Mouse (Mus musculus) heart, adult 2 months (tissue): ENCODE measurements around the gene Rnf222. TPM values are rescaled to one million over a fixed set of nuclear protein-coding genes. Genes with fewer than 3 reads are reported as not detected.
A peak's percentile ranks its signal among the peaks of the same experiment; 100 is the strongest.

Experiments
- DNase-seq, 2 experiments: peaks; one replicate each; pipeline ENCODE4 v3.0.0; 2021
- H3K27ac ChIP-seq: fragments of 200-600 bp; 2 replicates; pipeline ENCODE4 v1.8.1; 2022
- H3K27me3 ChIP-seq: fragments of 200-500 bp; 2 replicates; pipeline ENCODE4 v1.6.1; 2012; ENCODE audit warnings: mild to moderate bottlenecking, low read length, inconsistent platforms, mixed read lengths; ENCODE audit not compliant: control insufficient read depth, insufficient read depth
- H3K36me3 ChIP-seq: fragments of 200-500 bp; 2 replicates; pipeline ENCODE4 v1.6.1; 2012; ENCODE audit warnings: low read length, inconsistent platforms; ENCODE audit not compliant: control insufficient read depth, insufficient read depth
- H3K4me1 ChIP-seq: fragments of 200-500 bp; 2 replicates; pipeline ENCODE4 v1.6.1; 2011; ENCODE audit warnings: low read length; ENCODE audit not compliant: control insufficient read depth, insufficient read depth
- H3K4me3 ChIP-seq: fragments of 200-600 bp; 2 replicates; pipeline ENCODE4 v1.8.1; 2022
- H3K79me2 ChIP-seq: fragments of 200-500 bp; replicated peaks from 2 replicates; pipeline ENCODE4 v1.6.1; 2012; ENCODE audit warnings: mild to moderate bottlenecking, inconsistent platforms, low read length, moderate library complexity, mixed read lengths; ENCODE audit not compliant: control insufficient read depth, insufficient read depth
- H3K9ac ChIP-seq: fragments of 200-500 bp; 2 replicates; pipeline ENCODE4 v1.6.1; 2012; ENCODE audit warnings: low read depth, mild to moderate bottlenecking, control low read depth, inconsistent platforms, low read length, mixed read lengths
- CTCF ChIP-seq: fragments of 200-600 bp; IDR thresholded peaks from 2 replicates; pipeline ENCODE4 v1.8.1; 2022; ENCODE audit warnings: antibody characterized with exemption, mild to moderate bottlenecking, moderate library complexity
- EP300 ChIP-seq: fragments of 200-500 bp; IDR thresholded peaks from 2 replicates; pipeline ENCODE4 v1.6.1; 2011; ENCODE audit warnings: low read depth, low read length, control low read depth; ENCODE audit not compliant: insufficient read depth
- POLR2A ChIP-seq: fragments of 200-500 bp; IDR thresholded peaks from 2 replicates; pipeline ENCODE4 v1.6.1; 2011; ENCODE audit warnings: mild to moderate bottlenecking, low read depth, low read length, control low read depth; ENCODE audit not compliant: insufficient read depth
- WGBS: fragments of 180-500 bp; shearing (Covaris S2); methylation state at CpG from one replicate; pipeline ENCODE4 v1.1.7; 2018; 5-methylcytosine and 5-hydroxymethylcytosine counted together
- intact Hi-C: fragments of 180-260 bp; cut with DNase I; formaldehyde crosslinking; loops from one replicate; pipeline ENCODE4 v1.15.1; 2025
- polyA plus RNA-seq: library from polyadenylated mRNA; depleted of rRNA; stranded (reverse); fragments of >200 nt; gene quantifications from 2 replicates; pipeline ENCODE4 v1.2.3, GENCODE M21; 2012
- total RNA-seq, 2 experiments: library from RNA; stranded (reverse); gene quantifications; 2 replicates each; pipeline ENCODE4 v1.2.3; 2021

The Rnf222 gene
- total and polyA plus RNA-seq, 3 experiments = 0.07 to 0.13 (median 0.12) TPM

- H3K79me2 ChIP-seq = no peaks in the 10 kb centered on the region
- WGBS = 30% methylated on average over 15 of the region's 15 CpGs
- H3K9ac ChIP-seq = no peak overlapping the region
- TF ChIP-seq POLR2A (no peak), EP300 (no peak), CTCF (no peak)
- no peaks in the 10 kb centered on the region for H3K27me3 ChIP-seq
- H3K27ac ChIP-seq = no peak overlapping the region; the same call in 1 of the 2 replicates
- no peak for DNase-seq
- no peak overlapping the region for H3K4me3 ChIP-seq
- no peaks in the 10 kb centered on the region for H3K36me3 ChIP-seq
- intact Hi-C loops = no loop called here
- H3K4me1 ChIP-seq = no peaks in the 10 kb centered on the region
Measured at GRCm38 (mm10) chr11:68892233-68892832, 4.0 kb downstream of the Rnf222 start.

- 68% methylated on average over 12 of the region's 12 CpGs for WGBS
- no peak for DNase-seq
- H3K36me3 ChIP-seq = no peaks in the 10 kb centered on the region
- TF ChIP-seq EP300 = no peak
- TF ChIP-seq POLR2A = no peak
- no peak for TF ChIP-seq CTCF
- H3K79me2 ChIP-seq = no peaks in the 10 kb centered on the region
- no peak overlapping the region for H3K9ac ChIP-seq
- H3K27me3 ChIP-seq = no peaks in the 10 kb centered on the region
- no peak overlapping the region for H3K27ac ChIP-seq
- H3K4me3 ChIP-seq = no peak overlapping the region
- intact Hi-C loops = no loop called here
- no peaks in the 10 kb centered on the region for H3K4me1 ChIP-seq
Measured at GRCm38 (mm10) chr11:68893911-68894464, 5.6 kb downstream of the Rnf222 start.

GRCm38 (mm10) chr11:68896247-68896646 is 7.9 kb downstream of the Rnf222 start:
- H3K36me3 ChIP-seq = no peaks in the 10 kb centered on the region
- H3K27me3 ChIP-seq = no peaks in the 10 kb centered on the region
- no peaks in the 10 kb centered on the region; the same call in 1 of the 2 replicates for H3K4me1 ChIP-seq
- WGBS = 80% methylated on average over 5 of the region's 5 CpGs
- no peak overlapping the region for H3K4me3 ChIP-seq
- no peak overlapping the region for H3K9ac ChIP-seq
- no peak for DNase-seq
- TF ChIP-seq CTCF = no peak
- TF ChIP-seq EP300 = no peak
- TF ChIP-seq POLR2A = no peak
- intact Hi-C loops = no loop called here
- H3K27ac ChIP-seq = no peak overlapping the region
- H3K79me2 ChIP-seq = no peaks in the 10 kb centered on the region

- intact Hi-C loops = no loop called here
- no peaks in the 10 kb centered on the region for H3K79me2 ChIP-seq
- no peaks in the 10 kb centered on the region; the same call in 1 of the 2 replicates for H3K4me1 ChIP-seq
- TF ChIP-seq EP300 = no peak
- peak; percentile 88 for TF ChIP-seq CTCF
- TF ChIP-seq POLR2A = no peak
- H3K27ac ChIP-seq = no peak overlapping the region
- DNase-seq = no peak
- H3K9ac ChIP-seq = no peak overlapping the region
- H3K36me3 ChIP-seq = no peaks in the 10 kb centered on the region
- WGBS = 66% methylated on average over 4 of the region's 4 CpGs
- H3K27me3 ChIP-seq = no peaks in the 10 kb centered on the region
- no peak overlapping the region for H3K4me3 ChIP-seq
Measured at GRCm38 (mm10) chr11:68897120-68897519, 8.8 kb downstream of the Rnf222 start.

GRCm38 (mm10) chr11:68897838-68898237 is 9.5 kb downstream of the Rnf222 start:
- Histone ChIP-seq H3K27me3 (no peaks in the 10 kb centered on the region), H3K4me3 (no peak overlapping the region), H3K36me3 (peaks cover 6% of the 10 kb centered on the region), H3K79me2 (no peaks in the 10 kb centered on the region), H3K9ac (no peak overlapping the region), H3K27ac (no peak overlapping the region), H3K4me1 (no peaks in the 10 kb centered on the region; the same call in 1 of the 2 replicates)
- no peak for DNase-seq
- intact Hi-C loops = no loop called here
- 50% methylated on average over 6 of the region's 6 CpGs for WGBS
- TF ChIP-seq EP300 = no peak
- no peak for TF ChIP-seq CTCF
- no peak for TF ChIP-seq POLR2A

- WGBS = 51% methylated on average over 6 of the region's 6 CpGs
- no peak for DNase-seq
- H3K9ac ChIP-seq = no peak overlapping the region
- H3K36me3 ChIP-seq = peaks cover 8% of the 10 kb centered on the region
- no peaks in the 10 kb centered on the region for H3K27me3 ChIP-seq
- no peak overlapping the region for H3K4me3 ChIP-seq
- TF ChIP-seq CTCF (no peak), POLR2A (no peak), EP300 (no peak)
- intact Hi-C loops = no loop called here
- no peak overlapping the region for H3K27ac ChIP-seq
- no peaks in the 10 kb centered on the region; the same call in 1 of the 2 replicates for H3K4me1 ChIP-seq
- H3K79me2 ChIP-seq = no peaks in the 10 kb centered on the region
Measured at GRCm38 (mm10) chr11:68898790-68899189, 10.4 kb downstream of the Rnf222 start.
